Mouse (Mus musculus) embryo, embryonic 11 days (tissue): Measurements from ENCODE around the gene Zkscan2.
A peak's percentile ranks its signal among the peaks of the same experiment; 100 is the strongest.

Experiments used
- DNase-seq: peaks from one replicate; pipeline ENCODE4 v3.0.0-alpha.2; 2015

Gene Zkscan2

GRCm38 (mm10) chr7:123500239-123501219, at the start of gene Zkscan2:
TSS of gene Zkscan2 (minus strand) at chr7:123500449.
- DNase-seq = peak; percentile 95

- DNase-seq = no peak
Measured at GRCm38 (mm10) chr7:123529190-123529589, 28.9 kb upstream of the Zkscan2 start.

GRCm38 (mm10) chr7:123525761-123526160, 25.5 kb upstream of the Zkscan2 start:
- peak; percentile 24 for DNase-seq

GRCm38 (mm10) chr7:123524218-123524861, 24.1 kb upstream of the Zkscan2 start:
- DNase-seq = peak; percentile 79

GRCm38 (mm10) chr7:123507946-123508345, 7.7 kb upstream of the Zkscan2 start:
- DNase-seq = no peak

GRCm38 (mm10) chr7:123503358-123503757, 3.1 kb upstream of the Zkscan2 start:
- peak; percentile 70 for DNase-seq

GRCm38 (mm10) chr7:123499481-123500238, 589 bp downstream of the Zkscan2 start:
- no peak for DNase-seq

GRCm38 (mm10) chr7:123487703-123488102, 12.5 kb downstream of the Zkscan2 start:
- DNase-seq = no peak

GRCm38 (mm10) chr7:123467961-123468360, 32.3 kb downstream of the Zkscan2 start:
- DNase-seq = no peak

GRCm38 (mm10) chr7:123465692-123466387, 34.4 kb downstream of the Zkscan2 start:
- peak; percentile 84 for DNase-seq

GRCm38 (mm10) chr7:123463569-123463968, 36.7 kb downstream of the Zkscan2 start:
- no peak for DNase-seq

- DNase-seq = peak; percentile 7
Measured at GRCm38 (mm10) chr7:123462070-123462501, 38.2 kb downstream of the Zkscan2 start, which contains the start of gene Aqp8. TSS of gene Aqp8 (plus strand) at chr7:123462291.

- no peak for DNase-seq
Measured at GRCm38 (mm10) chr7:123461316-123461715, 38.9 kb downstream of the Zkscan2 start.

GRCm38 (mm10) chr7:123459247-123459646, 41.0 kb downstream of the Zkscan2 start:
- no peak for DNase-seq

- DNase-seq = no peak
Measured at GRCm38 (mm10) chr7:123458309-123458708, 41.9 kb downstream of the Zkscan2 start.

GRCm38 (mm10) chr7:123455088-123455487, 45.2 kb downstream of the Zkscan2 start:
- no peak for DNase-seq

GRCm38 (mm10) chr7:123453066-123453465, 47.2 kb downstream of the Zkscan2 start:
- no peak for DNase-seq

- no peak for DNase-seq
Measured at GRCm38 (mm10) chr7:123452551-123452950, 47.7 kb downstream of the Zkscan2 start.

GRCm38 (mm10) chr7:123450515-123450914, 49.7 kb downstream of the Zkscan2 start:
- no peak for DNase-seq

- DNase-seq = no peak
Measured at GRCm38 (mm10) chr7:123449676-123450075, 50.6 kb downstream of the Zkscan2 start.

- no peak for DNase-seq
Measured at GRCm38 (mm10) chr7:123448794-123449193, 51.5 kb downstream of the Zkscan2 start.

GRCm38 (mm10) chr7:123442079-123442478, 58.2 kb downstream of the Zkscan2 start:
- DNase-seq = no peak
